ENCODE assay signal across 7 mouse cellular contexts in the genomic region with DNA sequence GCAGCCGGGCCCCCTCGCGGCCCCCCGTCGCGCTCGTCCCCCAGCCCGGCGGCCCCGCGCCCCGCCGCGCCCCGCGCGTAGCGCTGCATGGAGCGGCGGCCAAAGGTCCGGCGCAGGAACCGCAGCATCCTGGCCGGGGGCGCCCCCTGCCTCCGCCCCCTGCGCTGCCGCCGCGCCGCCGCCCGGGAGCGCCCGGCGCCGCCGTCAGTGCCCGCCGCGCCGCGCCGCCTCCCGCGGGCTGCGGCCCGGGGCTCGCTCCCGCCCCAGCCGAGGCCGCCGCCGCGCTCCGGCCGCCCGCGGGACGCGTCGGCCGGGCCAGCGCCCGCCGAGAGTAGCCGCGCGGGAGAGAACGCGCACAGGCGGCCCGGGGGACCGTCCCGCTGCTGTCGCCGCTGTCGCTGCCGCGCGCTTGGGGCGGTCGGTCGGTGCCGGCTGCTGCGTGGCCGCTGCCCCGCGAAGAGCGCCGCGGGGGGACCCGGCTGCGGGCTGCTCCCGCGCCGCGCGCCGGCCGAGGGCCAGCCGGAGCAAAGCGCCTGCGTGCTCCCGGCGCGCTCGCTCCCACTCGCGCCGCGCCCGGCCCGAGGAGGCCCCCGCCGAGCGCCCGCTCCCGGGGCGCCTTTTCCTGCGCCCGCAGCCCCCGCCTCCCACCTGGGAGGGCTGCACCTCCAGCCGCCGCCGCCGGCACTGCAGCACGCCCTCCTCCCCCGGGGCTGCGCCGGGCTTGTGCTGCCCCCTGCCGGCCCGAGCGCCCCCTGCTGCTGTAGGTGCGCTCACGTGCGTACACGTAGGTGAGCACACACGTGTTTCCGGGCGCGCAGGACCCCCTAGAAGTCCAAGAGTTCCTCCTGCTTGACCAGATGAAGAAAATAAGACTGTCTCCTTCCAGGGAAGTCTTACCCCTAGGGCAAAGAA. TPM values are rescaled to one million over a fixed set of nuclear protein-coding genes. Genes with fewer than 3 reads are reported as not detected.
DNase-seq lines count a peak whose midpoint lies in the region; ATAC-seq and TF ChIP-seq lines count a peak whose summit lies in the region.

A gene (minus strand): TSS at position 412 of the 912 bp plus-strand sequence.

- no peaks in the 10 kb centered on the region for H3K36me3 ChIP-seq in embryonic facial prominence, embryonic 12.5 days
- H3K36me3 ChIP-seq in limb, embryonic 14.5 days (ENCODE audit: control insufficient read depth, insufficient read depth, low read length), result no peaks in the 10 kb centered on the region
- H3K36me3 ChIP-seq in midbrain, embryonic 16.5 days (ENCODE audit: control insufficient read depth, insufficient read depth, low read length), result no peaks in the 10 kb centered on the region

- peak; percentile 85 for ATAC-seq in embryonic facial prominence, embryonic 12.5 days (ENCODE audit: insufficient number of reproducible peaks, insufficient read depth, low FRiP score, low TSS enrichment)
- peak; percentile 87 for ATAC-seq in limb, embryonic 14.5 days (ENCODE audit: low FRiP score, low read depth)
- peak; percentile 90 for ATAC-seq in midbrain, embryonic 16.5 days

- peak within 1 kb of the TSS; percentile 86 for H3K4me2 ChIP-seq in embryonic facial prominence, embryonic 12.5 days (replicated peaks)
- peak within 1 kb of the TSS; percentile 90 for H3K4me2 ChIP-seq in limb, embryonic 14.5 days (replicated peaks; ENCODE audit: low read depth, low read length, severe bottlenecking)
- peak within 1 kb of the TSS; percentile 84 for H3K4me2 ChIP-seq in midbrain, embryonic 16.5 days (ENCODE audit: low read length)

- peaks cover 23% of the 10 kb centered on the region for H3K4me1 ChIP-seq in embryonic facial prominence, embryonic 12.5 days
- H3K4me1 ChIP-seq in limb, embryonic 14.5 days (ENCODE audit: control insufficient read depth, insufficient read depth, low read length), result peaks cover 24% of the 10 kb centered on the region
- H3K4me1 ChIP-seq in midbrain, embryonic 16.5 days (ENCODE audit: control insufficient read depth, insufficient read depth, low read length), result peaks cover 28% of the 10 kb centered on the region

- no peaks in the 10 kb centered on the region for H3K9me3 ChIP-seq in embryonic facial prominence, embryonic 12.5 days
- no peaks in the 10 kb centered on the region for H3K9me3 ChIP-seq in limb, embryonic 14.5 days (ENCODE audit: control insufficient read depth, low read length)
- no peaks in the 10 kb centered on the region for H3K9me3 ChIP-seq in midbrain, embryonic 16.5 days (replicated peaks; ENCODE audit: control insufficient read depth, low read length, poor library complexity, severe bottlenecking)

- H3K27ac ChIP-seq in embryonic facial prominence, embryonic 12.5 days, result 0 out of 2 replicates have a peak within 1 kb of the TSS, but pooled peaks have one; percentile 41
- no peak within 1 kb of the TSS for H3K27ac ChIP-seq in limb, embryonic 14.5 days (replicated peaks; ENCODE audit: low read depth, low read length)
- H3K27ac ChIP-seq in midbrain, embryonic 16.5 days (ENCODE audit: low read length), result peak within 1 kb of the TSS; percentile 77

- DNase-seq in adrenal gland, postnatal 4 days (ENCODE audit: low spot score in 2 of 2), result peak; percentile 46 to 63
- peak; percentile 36 for DNase-seq in heart, adult 8-10 months (ENCODE audit: low spot score)
- peak; percentile 73 to 74 for DNase-seq in kidney, adult 8-10 months
- peak; percentile 62 for DNase-seq in limb, embryonic 14.5 days (ENCODE audit: low spot score)
- DNase-seq in spleen, postnatal 10 days (ENCODE audit: low spot score in 2 of 2), result peak; percentile 41 to 77

- peak within 1 kb of the TSS; percentile 80 for H3K9ac ChIP-seq in embryonic facial prominence, embryonic 12.5 days
- H3K9ac ChIP-seq in limb, embryonic 14.5 days (ENCODE audit: low read depth, low read length, severe bottlenecking), result peak within 1 kb of the TSS; percentile 79
- peak within 1 kb of the TSS; percentile 81 for H3K9ac ChIP-seq in midbrain, embryonic 16.5 days (ENCODE audit: low read depth, low read length)

- WGBS in embryonic facial prominence, embryonic 12.5 days, result under 1% methylated on average over 80 of the region's 142 CpGs
- WGBS in limb, embryonic 14.5 days, result under 1% methylated on average over 47 of the region's 142 CpGs
- 0% methylated on average over 75 of the region's 142 CpGs for WGBS in midbrain, embryonic 16.5 days

- no peak for TF ChIP-seq POLR2A in limb, embryonic 14.5 days (IDR thresholded peaks at IDR 0.05; ENCODE audit: borderline replicate concordance, extremely low read depth, insufficient read depth, insufficient read length)

- H3K27me3 ChIP-seq in embryonic facial prominence, embryonic 12.5 days, result peaks cover 34% of the 10 kb centered on the region
- H3K27me3 ChIP-seq in limb, embryonic 14.5 days (ENCODE audit: control insufficient read depth, insufficient read depth, low read length), result peaks cover 10% of the 10 kb centered on the region; the same call in 1 of the 2 replicates
- peaks cover 7% of the 10 kb centered on the region for H3K27me3 ChIP-seq in midbrain, embryonic 16.5 days (ENCODE audit: control insufficient read depth, insufficient read depth, low read depth, low read length)

- H3K4me3 ChIP-seq in embryonic facial prominence, embryonic 12.5 days, result peak within 1 kb of the TSS; percentile 64
- H3K4me3 ChIP-seq in limb, embryonic 14.5 days (replicated peaks; ENCODE audit: low read length), result peak within 1 kb of the TSS; percentile 61
- peak within 1 kb of the TSS; percentile 71 for H3K4me3 ChIP-seq in midbrain, embryonic 16.5 days (ENCODE audit: low read depth, low read length)

RNA-seq across cellular contexts. Expression of the gene that starts here (rescaled TPM):
- 1 to 10 TPM; 7.6 to 8.1 TPM for total RNA-seq in adrenal gland, postnatal 4 days (2021)
- polyA plus RNA-seq in embryonic facial prominence, embryonic 12.5 days (2016; fragmentation: Nextera tagmentation; extraction: Ambion mirVana), result 2.8 and 3.0 TPM in 2 replicates
- total RNA-seq in heart, adult 8-10 months (2022), result 1 to 10 TPM; 1.4 to 3.4 (median 2.6) TPM
- polyA plus RNA-seq in limb, embryonic 14.5 days (2012; rRNA removed), result 12.2 and 12.3 TPM in 2 replicates
- polyA plus RNA-seq in limb, embryonic 14.5 days (2014; fragmentation: Nextera tagmentation; extraction: Ambion mirVana), result 5.3 and 5.6 TPM in 2 replicates
- 3.1 and 4.3 TPM in 2 replicates for polyA plus RNA-seq in midbrain, embryonic 16.5 days (2015; fragmentation: Nextera tagmentation; extraction: Ambion mirVana)
